Mouse (Mus musculus) testis, adult 2 months (tissue): ENCODE data around the gene Grin2a. TPM values are rescaled to one million over a fixed set of nuclear protein-coding genes. Genes with fewer than 3 reads are reported as not detected.

Experiments
- H3K27ac ChIP-seq: fragments of 200-500 bp; 2 replicates; pipeline ENCODE4 v1.5.1; 2012; ENCODE audit warnings: low read depth, low read length; ENCODE audit not compliant: control insufficient read depth, insufficient read depth
- H3K27me3 ChIP-seq: fragments of 200-500 bp; 2 replicates; pipeline ENCODE4 v1.6.1; 2012; ENCODE audit warnings: mild to moderate bottlenecking, low read length, moderate library complexity; ENCODE audit not compliant: control insufficient read depth, insufficient read depth
- H3K36me3 ChIP-seq: fragments of 200-500 bp; 2 replicates; pipeline ENCODE4 v1.6.1; 2012; ENCODE audit warnings: mild to moderate bottlenecking, low read length; ENCODE audit not compliant: control insufficient read depth, insufficient read depth
- H3K4me1 ChIP-seq: fragments of 200-500 bp; 2 replicates; pipeline ENCODE4 v1.6.1; 2012; ENCODE audit warnings: low read length; ENCODE audit not compliant: control insufficient read depth, insufficient read depth
- H3K4me3 ChIP-seq: fragments of 200-500 bp; 2 replicates; pipeline ENCODE4 v1.5.1; 2012; ENCODE audit warnings: low read depth, mild to moderate bottlenecking, low read length, moderate library complexity, mixed read lengths; ENCODE audit not compliant: control insufficient read depth
- CTCF ChIP-seq: fragments of 200-500 bp; IDR thresholded peaks from 2 replicates; pipeline ENCODE4 v1.5.1; 2012; ENCODE audit warnings: low read depth, mild to moderate bottlenecking, inconsistent platforms, low read length, moderate library complexity; ENCODE audit not compliant: control insufficient read depth, insufficient read depth, insufficient replicate concordance
- POLR2A ChIP-seq: fragments of 200-500 bp; IDR thresholded peaks from 2 replicates; pipeline ENCODE4 v1.6.1; 2012; ENCODE audit warnings: low read depth, mild to moderate bottlenecking, inconsistent platforms, low read length, moderate library complexity; ENCODE audit not compliant: control insufficient read depth
- polyA plus RNA-seq: library from polyadenylated mRNA; depleted of rRNA; stranded (reverse); fragments of >200 nt; gene quantifications from 2 replicates; pipeline ENCODE4 v1.2.3, GENCODE M21; 2012

Grin2a gene
- polyA plus RNA-seq, 1 experiment = 0.27 TPM

DNA sequence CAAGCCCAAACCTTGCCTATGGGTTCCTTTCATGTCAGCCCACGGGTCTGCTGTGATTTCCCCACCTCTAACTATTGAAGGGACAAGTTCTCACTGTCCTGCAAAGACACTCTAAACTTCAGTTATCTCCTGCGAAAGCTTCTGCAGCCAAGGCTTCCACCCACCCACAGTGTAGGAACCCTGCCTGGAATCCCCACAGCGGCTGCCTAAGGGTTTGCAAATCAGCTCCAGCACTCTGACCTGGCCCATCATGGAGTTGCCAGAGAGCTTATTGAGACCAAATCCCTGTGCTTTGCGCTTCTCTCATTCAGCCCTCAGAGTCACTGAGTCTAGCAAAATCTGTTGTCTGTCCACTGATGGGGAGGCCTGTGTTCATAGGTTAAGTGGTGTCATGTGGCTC, 130.3 kb downstream of the Grin2a start:
- Histone ChIP-seq H3K36me3 (no peaks in the 10 kb centered on the region), H3K4me3 (no peak overlapping the region), H3K4me1 (no peaks in the 10 kb centered on the region), H3K27me3 (no peaks in the 10 kb centered on the region), H3K27ac (no peak overlapping the region)
- no peak for TF ChIP-seq POLR2A
- no peak for TF ChIP-seq CTCF

DNA sequence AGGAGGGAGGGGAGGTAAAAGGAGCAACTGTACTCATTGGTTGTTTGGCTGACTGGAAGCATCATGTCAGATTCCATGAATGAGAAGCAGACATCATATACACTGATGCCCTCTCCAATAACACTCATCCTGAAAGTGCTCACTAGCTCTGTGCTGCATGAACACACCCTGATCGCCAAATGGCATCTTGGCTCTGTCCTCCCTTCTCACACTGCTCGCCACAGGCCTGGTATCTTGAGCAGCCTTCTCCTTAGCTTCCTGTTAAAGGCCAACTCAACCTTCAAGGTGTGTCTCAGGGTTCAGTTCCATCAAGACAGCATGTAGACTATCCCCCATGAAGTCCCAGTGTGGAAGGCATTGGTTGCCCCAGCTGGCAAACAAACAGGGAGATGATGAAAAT, 137.6 kb downstream of the Grin2a start:
- H3K4me3 ChIP-seq = no peak overlapping the region
- no peak for TF ChIP-seq POLR2A
- no peak for TF ChIP-seq CTCF
- H3K4me1 ChIP-seq = no peaks in the 10 kb centered on the region
- no peaks in the 10 kb centered on the region for H3K36me3 ChIP-seq
- H3K27ac ChIP-seq = no peak overlapping the region
- H3K27me3 ChIP-seq = no peaks in the 10 kb centered on the region

DNA sequence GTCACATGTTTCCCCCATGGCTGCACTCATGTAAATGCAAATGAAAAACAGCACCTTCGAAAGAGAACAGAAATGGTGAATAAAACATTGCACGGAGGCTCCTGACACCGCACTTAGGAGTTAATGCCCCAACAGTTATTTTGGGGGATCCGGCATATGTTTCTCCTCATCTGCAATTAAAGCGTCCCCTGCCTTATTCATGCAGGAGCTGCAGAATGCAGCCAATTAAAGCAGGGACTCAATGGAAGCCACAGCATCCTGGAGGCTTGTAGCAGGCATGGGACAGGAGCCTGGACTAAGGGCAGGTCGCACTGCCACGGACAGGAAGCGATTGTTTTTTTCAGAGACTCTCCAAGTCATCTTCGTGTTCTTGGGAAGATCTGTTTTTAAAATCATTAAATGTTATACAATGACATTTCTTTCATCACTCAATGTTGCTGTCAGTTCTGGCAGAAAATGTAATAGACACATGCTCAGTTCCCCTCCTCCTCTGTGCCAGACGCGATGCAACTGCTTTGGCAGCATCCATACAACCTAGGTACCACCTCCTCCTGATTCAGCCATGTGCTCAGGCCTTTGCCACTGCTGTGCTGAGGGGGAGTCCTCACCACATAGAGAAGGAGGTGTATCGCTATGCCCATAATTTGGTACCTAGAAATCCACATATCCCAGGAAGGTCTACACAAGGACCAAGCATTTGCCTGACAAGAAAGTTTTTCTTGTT, 143.9 kb downstream of the Grin2a start:
- Histone ChIP-seq H3K27ac (no peak overlapping the region), H3K4me1 (no peaks in the 10 kb centered on the region), H3K36me3 (no peaks in the 10 kb centered on the region), H3K4me3 (no peak overlapping the region), H3K27me3 (no peaks in the 10 kb centered on the region)
- TF ChIP-seq CTCF (no peak), POLR2A (no peak)

DNA sequence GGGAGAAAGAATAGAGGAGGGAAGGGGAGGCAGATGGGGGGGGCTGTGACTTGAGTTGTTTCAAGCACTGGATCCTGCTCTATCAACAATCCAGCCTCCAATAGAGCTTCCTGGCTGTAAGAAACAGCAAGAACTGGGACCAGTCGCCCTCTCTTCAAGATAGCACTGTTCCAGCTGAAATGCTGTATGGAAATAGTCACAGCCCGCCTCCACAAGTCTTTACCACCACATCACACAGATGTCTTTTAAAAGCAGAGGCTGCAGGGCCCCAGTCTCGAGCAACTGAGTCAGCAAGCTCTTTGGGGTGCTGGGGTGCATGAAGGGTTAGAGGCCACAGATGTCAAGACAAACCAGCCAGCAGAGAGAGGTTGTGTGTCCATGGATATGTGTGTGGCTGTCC, 153.9 kb downstream of the Grin2a start:
- no peak overlapping the region for H3K27ac ChIP-seq
- H3K4me3 ChIP-seq = no peak overlapping the region
- no peak for TF ChIP-seq CTCF
- TF ChIP-seq POLR2A = no peak
- no peaks in the 10 kb centered on the region for H3K27me3 ChIP-seq
- H3K4me1 ChIP-seq = no peaks in the 10 kb centered on the region
- no peaks in the 10 kb centered on the region for H3K36me3 ChIP-seq

DNA sequence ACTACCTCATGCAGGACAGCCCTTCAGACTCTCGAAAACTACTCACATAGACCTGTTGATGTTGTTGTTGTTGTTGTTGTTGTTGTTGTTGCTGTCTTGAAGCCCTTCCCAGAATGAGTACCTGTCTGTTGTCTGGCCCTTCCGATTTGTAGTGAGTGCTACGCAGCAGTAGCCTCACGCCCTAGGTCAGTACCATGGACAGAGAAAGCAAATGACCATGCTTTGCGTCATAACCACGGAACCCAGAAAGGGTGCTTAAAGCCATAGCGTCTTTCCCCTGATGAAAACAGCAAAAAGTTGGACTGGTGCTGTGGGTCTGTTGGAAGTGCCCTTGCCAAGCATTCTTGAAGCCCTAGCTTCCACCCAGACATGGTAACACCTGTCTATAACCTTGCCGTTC, 158.8 kb downstream of the Grin2a start:
- TF ChIP-seq CTCF (no peak), POLR2A (no peak)
- H3K4me3 ChIP-seq = no peak overlapping the region
- no peaks in the 10 kb centered on the region for H3K27me3 ChIP-seq
- no peak overlapping the region for H3K27ac ChIP-seq
- H3K4me1 ChIP-seq = no peaks in the 10 kb centered on the region
- H3K36me3 ChIP-seq = no peaks in the 10 kb centered on the region

DNA sequence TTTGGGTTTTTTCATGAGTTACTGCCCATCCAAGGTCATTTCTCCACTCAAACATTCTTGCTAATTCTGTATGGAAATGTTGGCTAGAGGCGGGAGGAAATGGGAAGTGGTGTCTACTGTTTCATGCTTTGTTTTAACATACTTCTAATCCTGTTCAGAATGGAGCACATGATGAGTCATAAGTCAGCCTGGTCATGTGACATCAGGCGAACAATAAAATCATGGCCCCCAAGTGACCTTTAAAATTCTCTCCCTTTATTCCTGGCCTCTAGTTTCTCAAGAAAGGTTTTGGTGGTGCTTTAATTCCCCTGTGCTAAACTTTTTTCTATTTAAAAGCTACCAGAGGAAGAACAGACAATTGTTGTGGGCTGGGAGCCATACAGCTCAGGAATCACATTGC, 161.1 kb downstream of the Grin2a start:
- Histone ChIP-seq H3K36me3 (no peaks in the 10 kb centered on the region), H3K27me3 (no peaks in the 10 kb centered on the region), H3K4me1 (no peaks in the 10 kb centered on the region), H3K27ac (no peak overlapping the region), H3K4me3 (no peak overlapping the region)
- no peak for TF ChIP-seq CTCF
- no peak for TF ChIP-seq POLR2A

DNA sequence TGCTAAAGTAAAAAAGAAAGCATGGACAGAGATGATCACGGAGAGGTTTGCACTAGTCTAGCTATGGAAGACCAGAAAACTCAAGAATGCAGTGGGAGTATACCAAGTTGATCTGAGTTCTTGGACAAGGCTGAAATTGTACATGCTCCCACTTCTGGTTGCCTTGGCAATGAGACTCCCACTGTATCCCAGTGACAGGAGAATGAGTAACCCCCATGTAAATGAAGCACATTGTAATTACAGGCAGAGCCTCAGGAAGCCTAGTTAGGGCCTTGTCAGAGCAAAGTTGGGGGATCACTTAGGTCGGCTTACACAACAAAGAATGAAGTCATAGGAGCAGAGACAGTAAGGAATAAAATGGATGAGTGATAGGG, 170.3 kb downstream of the Grin2a start:
- H3K36me3 ChIP-seq = no peaks in the 10 kb centered on the region
- H3K4me1 ChIP-seq = no peaks in the 10 kb centered on the region
- H3K27me3 ChIP-seq = no peaks in the 10 kb centered on the region
- no peak overlapping the region for H3K27ac ChIP-seq
- H3K4me3 ChIP-seq = no peak overlapping the region
- no peak for TF ChIP-seq CTCF
- TF ChIP-seq POLR2A = no peak
